Mouse (Mus musculus): ENCODE results near the gene Olfr979.

GRCm38 (mm10) chr9:40003365-40003764 lies at the start of gene Olfr979:
- TF ChIP-seq POLR2A (IDR thresholded peaks at IDR 0.05; ENCODE audit: borderline replicate concordance, control insufficient read depth, low read depth, low read length): no peak
- no peak for TF ChIP-seq CTCF (IDR thresholded peaks at IDR 0.05; ENCODE audit: control insufficient read depth, insufficient read depth, low read length)
